Mouse (Mus musculus) cerebellum, adult 2 months (tissue): Measurements from ENCODE around the gene Cnot1.

ENCODE experiments used
- CTCF ChIP-seq: fragments of 200-500 bp; IDR thresholded peaks from 2 replicates; pipeline ENCODE4 v1.5.1; 2011; ENCODE audit warnings: low read depth, mild to moderate bottlenecking, control low read depth, low read length, moderate library complexity, borderline replicate concordance; ENCODE audit not compliant: insufficient read depth
- POLR2A ChIP-seq: fragments of 200-500 bp; IDR thresholded peaks from 2 replicates; pipeline ENCODE4 v1.6.1; 2011; ENCODE audit warnings: low read length, control low read depth, borderline replicate concordance; ENCODE audit not compliant: insufficient read depth

DNA sequence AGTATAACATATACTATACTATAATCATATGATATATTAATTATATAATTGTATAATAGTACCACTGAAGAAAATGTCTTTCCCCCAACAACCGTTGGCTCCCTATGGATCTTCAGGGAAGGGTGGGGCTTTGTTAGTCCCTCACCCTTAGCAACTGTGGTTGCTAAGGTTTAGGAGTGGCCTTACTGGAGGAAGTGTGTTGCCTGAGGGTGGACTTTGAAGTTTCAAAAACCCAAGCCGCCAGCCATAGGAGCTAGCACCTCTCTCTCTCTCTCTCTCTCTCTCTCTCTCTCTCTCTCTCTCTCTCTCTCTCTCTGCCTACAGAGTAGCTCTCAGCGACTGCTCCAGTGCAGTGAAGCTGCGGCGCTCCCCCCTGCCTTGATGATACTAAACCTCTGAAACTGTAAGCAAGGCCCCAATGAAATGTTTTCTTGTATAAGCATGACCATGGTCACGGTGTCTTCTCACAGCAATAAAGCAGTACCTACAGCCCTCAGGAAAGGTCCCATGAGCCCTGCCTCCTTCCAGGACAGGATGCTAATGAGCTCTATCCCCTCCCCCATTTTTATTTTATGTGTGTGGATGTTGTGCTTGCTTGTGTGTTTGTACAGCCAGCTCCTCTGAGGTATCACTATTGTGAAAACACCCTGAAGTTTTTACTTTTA, 8.9 kb upstream of the Cnot1 start:
- TF ChIP-seq POLR2A, result no peak
- TF ChIP-seq CTCF, result no peak
